Mouse (Mus musculus) CH12.LX (cell line): ENCODE data around the gene Acaca. TPM values are rescaled to one million over a fixed set of nuclear protein-coding genes. Genes with fewer than 3 reads are reported as not detected.
A peak's percentile ranks its signal among the peaks of the same experiment; 100 is the strongest.

Experiments
- DNase-seq: peaks from one replicate; pipeline ENCODE4 v3.0.0-alpha.2; 2013; ENCODE audit errors: extremely low read depth
- H3K27ac ChIP-seq: 2 replicates; pipeline ENCODE4 v1.5.1; 2012; ENCODE audit warnings: low read depth, mild to moderate bottlenecking, control low read depth, moderate library complexity; ENCODE audit not compliant: insufficient read depth
- H3K27me3 ChIP-seq: replicated peaks from 2 replicates; pipeline ENCODE3; 2012; ENCODE audit warnings: inconsistent platforms
- H3K36me3 ChIP-seq, 2 experiments: replicated peaks in 1 of 2; 2 replicates each; pipeline versions ENCODE3 to v1.6.1; 2012; ENCODE audit warnings: inconsistent platforms in 1 of 2, low read length in 1 of 2, mild to moderate bottlenecking in 1 of 2, mixed read lengths in 1 of 2, moderate library complexity in 1 of 2; ENCODE audit not compliant: control insufficient read depth in 1 of 2, insufficient read depth in 1 of 2
- H3K4me1 ChIP-seq, 2 experiments: 2 replicates each; pipeline ENCODE4 v1.6.1; 2012; ENCODE audit warnings: inconsistent platforms in 1 of 2, moderate library complexity in 1 of 2; ENCODE audit not compliant: insufficient read depth in 2 of 2, control insufficient read depth in 1 of 2
- H3K4me2 ChIP-seq: 2 replicates; pipeline ENCODE4 v1.6.1; 2012; ENCODE audit warnings: low read depth, mild to moderate bottlenecking, control low read depth; ENCODE audit not compliant: poor library complexity, insufficient read depth, severe bottlenecking
- H3K4me3 ChIP-seq, 3 experiments: fragments of 150-350 bp in 1 of 3; sonication (generic) in 1 of 3; replicated peaks in 1 of 3; 2 replicates each; pipeline versions ENCODE3 to v1.5.1; 2011 to 2012; ENCODE audit warnings: low read depth in 2 of 3, low read length in 2 of 3, mild to moderate bottlenecking in 2 of 3, moderate library complexity in 2 of 3, control low read depth in 1 of 3, improper control_type of control experiment in 1 of 3, inconsistent platforms in 1 of 3, mixed read lengths in 1 of 3; ENCODE audit not compliant: poor library complexity in 1 of 3
- H3K79me2 ChIP-seq: replicated peaks from 2 replicates; pipeline ENCODE4 v1.6.1; 2012; ENCODE audit warnings: mild to moderate bottlenecking, moderate library complexity; ENCODE audit not compliant: control insufficient read depth, poor library complexity, insufficient read depth, severe bottlenecking; ENCODE audit errors: extremely low read depth
- H3K9ac ChIP-seq: 2 replicates; pipeline ENCODE4 v1.6.1; 2012; ENCODE audit warnings: low read depth, mild to moderate bottlenecking, control low read depth, moderate library complexity; ENCODE audit not compliant: insufficient read depth
- H3K9me3 ChIP-seq: replicated peaks from 2 replicates; pipeline ENCODE3; 2012; ENCODE audit warnings: low read length, inconsistent platforms, mixed read lengths
- BHLHE40 ChIP-seq: IDR thresholded peaks from 2 replicates; pipeline ENCODE4 v1.6.1; 2011; ENCODE audit warnings: mild to moderate bottlenecking, low read depth, low read length, improper control_type of control experiment
- CHD2 ChIP-seq: IDR thresholded peaks from 2 replicates; pipeline ENCODE4 v1.6.1; 2011; ENCODE audit warnings: low read length, improper control_type of control experiment
- ETS1 ChIP-seq: conservative IDR thresholded peaks from 2 replicates; pipeline ENCODE4 v1.6.1; 2012; ENCODE audit warnings: low read depth, mild to moderate bottlenecking, inconsistent platforms, low read length, improper control_type of control experiment, moderate library complexity
- HCFC1 ChIP-seq: IDR thresholded peaks from 2 replicates; pipeline ENCODE4 v1.6.1; 2012; ENCODE audit warnings: low read depth, mild to moderate bottlenecking, inconsistent platforms, low read length, improper control_type of control experiment
- IRF4 ChIP-seq: IDR thresholded peaks from 2 replicates; pipeline ENCODE4 v1.6.1; 2014; ENCODE audit warnings: low read depth, mild to moderate bottlenecking, inconsistent platforms, low read length, improper control_type of control experiment
- MAX ChIP-seq: IDR thresholded peaks from 2 replicates; pipeline ENCODE4 v1.6.1; 2011; ENCODE audit warnings: low read length, improper control_type of control experiment
- NELFE ChIP-seq: IDR thresholded peaks from 2 replicates; pipeline ENCODE4 v1.6.1; 2011; ENCODE audit warnings: low read depth, low read length, improper control_type of control experiment
- PAX5 ChIP-seq: IDR thresholded peaks from 2 replicates; pipeline ENCODE4 v1.6.1; 2012; ENCODE audit warnings: low read length, inconsistent platforms, mixed read lengths
- POLR2A ChIP-seq: IDR thresholded peaks from 2 replicates; pipeline ENCODE4 v1.6.1; 2011; ENCODE audit warnings: low read depth, mild to moderate bottlenecking, improper control_type of control experiment, low read length
- POLR2AphosphoS2 ChIP-seq: IDR thresholded peaks from 2 replicates; pipeline ENCODE4 v1.6.1; 2011; ENCODE audit warnings: low read depth, low read length, improper control_type of control experiment
- RAD21 ChIP-seq: IDR thresholded peaks from 2 replicates; pipeline ENCODE4 v1.6.1; 2011; ENCODE audit warnings: low read depth, mild to moderate bottlenecking, low read length, improper control_type of control experiment, moderate library complexity
- RCOR1 ChIP-seq: conservative IDR thresholded peaks from 2 replicates; pipeline ENCODE4 v1.6.1; 2012; ENCODE audit warnings: low read depth, mild to moderate bottlenecking, inconsistent platforms, low read length, improper control_type of control experiment
- SIN3A ChIP-seq: IDR thresholded peaks from 2 replicates; pipeline ENCODE4 v1.6.1; 2012; ENCODE audit warnings: low read length, improper control_type of control experiment, inconsistent platforms
- SMC3 ChIP-seq: IDR thresholded peaks from 2 replicates; pipeline ENCODE4 v1.6.1; 2011; ENCODE audit warnings: low read depth, low read length, improper control_type of control experiment
- TCF12 ChIP-seq: IDR thresholded peaks from 2 replicates; pipeline ENCODE4 v1.6.1; 2014; ENCODE audit warnings: low read depth, mild to moderate bottlenecking, inconsistent platforms, low read length, improper control_type of control experiment
- USF1 ChIP-seq: IDR thresholded peaks from 2 replicates; pipeline ENCODE4 v1.6.1; 2014; ENCODE audit warnings: low read depth, mild to moderate bottlenecking, inconsistent platforms, low read length, improper control_type of control experiment
- USF2 ChIP-seq: conservative IDR thresholded peaks from 2 replicates; pipeline ENCODE4 v1.6.1; 2011; ENCODE audit warnings: low read depth, low read length, improper control_type of control experiment
- ZC3H11A ChIP-seq: IDR thresholded peaks from 2 replicates; pipeline ENCODE4 v1.6.1; 2012; ENCODE audit warnings: low read depth, mild to moderate bottlenecking, inconsistent platforms, low read length, improper control_type of control experiment
- ZNF384 ChIP-seq: IDR thresholded peaks from 2 replicates; pipeline ENCODE4 v1.6.1; 2012; ENCODE audit warnings: low read depth, low read length, improper control_type of control experiment, inconsistent platforms
- dilution Hi-C: fragments of 300-500 bp; cut with MboI; formaldehyde crosslinking; loops from 2 replicates; pipeline ENCODE4 v1.14.3; 2020; ENCODE audit warnings: low sequenced_read_pairs; ENCODE audit not compliant: extremely low pct_unique_long_range_greater_than_20kb, extremely low pct_ligation_motif_present
- in situ Hi-C: fragments of 300-500 bp; cut with MboI; formaldehyde crosslinking; loops from 3 replicates; pipeline ENCODE4 v1.14.3; 2019; ENCODE audit warnings: low sequenced_read_pairs, low pct_ligation_motif_present, low pct_unique_long_range_greater_than_20kb, mixed read lengths
- polyA plus RNA-seq: library from polyadenylated mRNA; unstranded; fragments of >175 nt; gene quantifications from 2 replicates; pipeline ENCODE4 v1.2.1, GENCODE M21; 2012; ENCODE audit warnings: low read depth; ENCODE audit not compliant: insufficient read length
- total RNA-seq, 2 experiments: library from RNA; depleted of rRNA; stranded (reverse); fragments of 300-350 nt in 1 of 2; fragments of >200 nt in 1 of 2; gene quantifications; 2 replicates each; pipeline ENCODE4 v1.2.3; 2012 to 2014

The Acaca gene
- total and polyA plus RNA-seq, 3 experiments = 36.9 to 62.6 (median 61.7) TPM

- no peak overlapping the region for H3K27ac ChIP-seq
- in situ Hi-C loops = no loop called here
- peaks cover 6% of the 10 kb centered on the region for H3K27me3 ChIP-seq
- H3K9me3 ChIP-seq = no peaks in the 10 kb centered on the region
- H3K36me3 ChIP-seq = peaks cover 0 to 19% of the 10 kb centered on the region in 2 experiments
- peak overlapping the region; percentile 85 for H3K9ac ChIP-seq
- dilution Hi-C loops = no loop called here
- DNase-seq = no peak
- H3K79me2 ChIP-seq = peaks cover 39% of the 10 kb centered on the region
- H3K4me2 ChIP-seq = peak overlapping the region; percentile 98
- peak overlapping the region in 2 of 3 experiments; percentile 72 to 76 for H3K4me3 ChIP-seq
- H3K4me1 ChIP-seq = peaks cover 6 to 38% of the 10 kb centered on the region in 2 experiments; a peak in 3 of 4 replicates
- TF ChIP-seq SIN3A (no peak), SMC3 (no peak), PAX5 (no peak), RAD21 (no peak), ETS1 (no peak), NELFE (no peak), USF2 (no peak), POLR2A (no peak), RCOR1 (no peak), BHLHE40 (no peak), TCF12 (no peak), HCFC1 (no peak), MAX (no peak), ZC3H11A (no peak), USF1 (no peak), POLR2AphosphoS2 (no peak), CHD2 (no peak)
Measured at GRCm38 (mm10) chr11:84181286-84181685, 51.8 kb downstream of the Acaca start.

- H3K4me1 ChIP-seq = peaks cover 0 to 33% of the 10 kb centered on the region in 2 experiments; a peak in 2 of 4 replicates
- H3K27me3 ChIP-seq = no peaks in the 10 kb centered on the region
- in situ Hi-C loops = no loop called here
- H3K9ac ChIP-seq = no peak overlapping the region
- no peaks in the 10 kb centered on the region for H3K9me3 ChIP-seq
- peaks cover 0 to 26% of the 10 kb centered on the region in 2 experiments for H3K36me3 ChIP-seq
- no peak for TF ChIP-seq IRF4
- peak; percentile 62 for TF ChIP-seq ZNF384
- H3K4me2 ChIP-seq = no peak overlapping the region
- H3K27ac ChIP-seq = no peak overlapping the region
- no peak for DNase-seq
- dilution Hi-C loops = no loop called here
- H3K4me3 ChIP-seq = no peak overlapping the region
- peaks cover 44% of the 10 kb centered on the region for H3K79me2 ChIP-seq
Measured at GRCm38 (mm10) chr11:84188530-84188929, 59.1 kb downstream of the Acaca start.
